In the genomic region with DNA sequence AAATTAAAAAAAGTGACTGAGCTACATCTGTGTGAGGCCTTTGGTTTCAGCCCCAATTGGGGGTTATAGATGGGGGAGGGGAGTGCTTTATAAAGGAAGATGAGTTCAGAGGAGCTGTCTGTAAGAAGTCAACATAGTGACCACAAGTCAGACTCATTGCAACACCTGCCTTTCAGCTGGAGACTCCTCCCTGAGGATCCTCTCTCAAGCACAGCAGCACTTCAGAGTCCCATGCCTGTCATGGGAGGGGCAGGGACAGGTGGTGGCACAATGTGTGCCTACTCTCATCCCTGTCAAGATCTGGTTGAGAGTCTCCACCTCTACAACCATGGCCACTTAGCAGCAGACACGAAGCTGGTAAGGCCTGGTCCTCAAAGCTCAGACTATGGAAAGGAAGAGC, we compare ENCODE assay signal across 15 mouse cellular contexts. TPM values are rescaled to one million over a fixed set of nuclear protein-coding genes. Genes with fewer than 3 reads are reported as not detected.
DNase-seq lines count a peak whose midpoint lies in the region; ATAC-seq lines count a peak whose summit lies in the region.
"Had no signal": no experiment of that assay in that cellular context is flagged by ENCODE, and none has a peak within 500 bp of the region (broad histone marks: within the 10 kb centered on the region; RNA-seq: fewer than 3 reads in every experiment).

No protein-coding gene starts in this region.

- ATAC-seq in lung, embryonic 15.5 days (ENCODE audit: borderline replicate concordance, extremely low read depth, low FRiP score, low TSS enrichment): peak; percentile 29; the same call in 1 of the 2 replicates
- ATAC-seq in midbrain, embryonic 13.5 days: no peak
- ATAC-seq: hindbrain, postnatal 0 days; midbrain, embryonic 16.5 days had no signal

- no peak overlapping the region for H3K27ac ChIP-seq in lung, embryonic 15.5 days
- H3K27ac ChIP-seq in midbrain, embryonic 13.5 days: no peak overlapping the region
- H3K27ac ChIP-seq: hindbrain, postnatal 0 days had no signal

- H3K4me2 ChIP-seq in lung, embryonic 15.5 days: no peak overlapping the region
- H3K4me2 ChIP-seq in midbrain, embryonic 13.5 days (replicated peaks): no peak overlapping the region
- H3K4me2 ChIP-seq: lung, embryonic 14.5 days had no signal

- H3K9me3 ChIP-seq in lung, embryonic 15.5 days: no peaks in the 10 kb centered on the region
- H3K9me3 ChIP-seq in megakaryocyte, embryonic 14.5 days: no peaks in the 10 kb centered on the region
- H3K9me3 ChIP-seq in midbrain, embryonic 13.5 days: no peaks in the 10 kb centered on the region

- peaks cover 7% of the 10 kb centered on the region for H3K4me1 ChIP-seq in lung, embryonic 15.5 days
- peaks cover 86% of the 10 kb centered on the region for H3K4me1 ChIP-seq in megakaryocyte, embryonic 14.5 days
- H3K4me1 ChIP-seq in midbrain, embryonic 13.5 days (replicated peaks): no peaks in the 10 kb centered on the region

- no peaks in the 10 kb centered on the region for H3K36me3 ChIP-seq in lung, embryonic 15.5 days
- H3K36me3 ChIP-seq in megakaryocyte, embryonic 14.5 days (replicated peaks; ENCODE audit: low read length): peaks cover 14% of the 10 kb centered on the region
- no peaks in the 10 kb centered on the region for H3K36me3 ChIP-seq in midbrain, embryonic 13.5 days

- no peak overlapping the region for H3K4me3 ChIP-seq in lung, embryonic 15.5 days
- H3K4me3 ChIP-seq in megakaryocyte, embryonic 14.5 days (replicated peaks): peak overlapping the region; percentile 66
- no peak overlapping the region for H3K4me3 ChIP-seq in midbrain, embryonic 13.5 days (replicated peaks)

- H3K27me3 ChIP-seq in lung, embryonic 15.5 days: no peaks in the 10 kb centered on the region
- H3K27me3 ChIP-seq in megakaryocyte, embryonic 14.5 days (replicated peaks): no peaks in the 10 kb centered on the region
- H3K27me3 ChIP-seq in midbrain, embryonic 13.5 days: no peaks in the 10 kb centered on the region

- no peak overlapping the region for H3K9ac ChIP-seq in lung, embryonic 15.5 days
- H3K9ac ChIP-seq in midbrain, embryonic 13.5 days (replicated peaks): no peak overlapping the region
- H3K9ac ChIP-seq: lung, embryonic 14.5 days had no signal

- no peak for DNase-seq in lung, postnatal 10 days
- peak; percentile 39 to 49 for DNase-seq in CD8-positive naive resting alpha-beta T cell, adult 2 months (ENCODE audit: low read depth in 2 of 2, low spot score in 2 of 2)
- DNase-seq in thymus, postnatal 0 days (ENCODE audit: low spot score): peak; percentile 58
- no peak for DNase-seq in right cerebral cortex, postnatal 25 days
- no peak for DNase-seq in urinary bladder, postnatal 10 days (ENCODE audit: low spot score)
- DNase-seq: adrenal gland, postnatal 14 days; heart, adult 11 months; heart, postnatal 10 days; lung, embryonic 14.5 days; spleen, adult 18-20 months had no signal

- 69% methylated on average over 1 of the region's 1 CpGs for WGBS in lung, embryonic 15.5 days
- 89% methylated on average over 1 of the region's 1 CpGs for WGBS in midbrain, embryonic 13.5 days

RNA-seq across cellular contexts. Expression of gene Ostf1, which starts 11.9 kb away (rescaled TPM):
- 102 and 103 TPM in 2 replicates for polyA plus RNA-seq in lung, embryonic 15.5 days (2015; fragmentation: Nextera tagmentation; extraction: Ambion mirVana)
- 422 and 727 TPM in 2 replicates for polyA plus RNA-seq in megakaryocyte, embryonic 14.5 days (2012; ENCODE audit: insufficient read depth, low replicate concordance)
- 129 and 132 TPM in 2 replicates for polyA plus RNA-seq in thymus, postnatal 0 days (2015; fragmentation: Nextera tagmentation; extraction: Ambion mirVana)
- 34.6 and 34.7 TPM in 2 replicates for polyA plus RNA-seq in midbrain, embryonic 13.5 days (2015; fragmentation: Nextera tagmentation; extraction: Ambion mirVana)

RNA-seq across cellular contexts. Expression of gene Nmrk1, which starts 12.1 kb away (rescaled TPM):
- polyA plus RNA-seq in lung, embryonic 15.5 days (2015; fragmentation: Nextera tagmentation; extraction: Ambion mirVana): 8.8 and 11.0 TPM in 2 replicates
- 0.96 and 1.5 TPM in 2 replicates for polyA plus RNA-seq in megakaryocyte, embryonic 14.5 days (2012; ENCODE audit: insufficient read depth, low replicate concordance)
- 6.3 and 8.4 TPM in 2 replicates for polyA plus RNA-seq in thymus, postnatal 0 days (2015; fragmentation: Nextera tagmentation; extraction: Ambion mirVana)
- 5.0 and 5.6 TPM in 2 replicates for polyA plus RNA-seq in midbrain, embryonic 13.5 days (2015; fragmentation: Nextera tagmentation; extraction: Ambion mirVana)

RNA-seq across cellular contexts. Expression of gene Carnmt1, which starts 50.9 kb away (rescaled TPM):
- 28.0 and 29.2 TPM in 2 replicates for polyA plus RNA-seq in lung, embryonic 15.5 days (2015; fragmentation: Nextera tagmentation; extraction: Ambion mirVana)
- 8.3 and 8.8 TPM in 2 replicates for polyA plus RNA-seq in megakaryocyte, embryonic 14.5 days (2012; ENCODE audit: insufficient read depth, low replicate concordance)
- 28.8 and 30.1 TPM in 2 replicates for polyA plus RNA-seq in thymus, postnatal 0 days (2015; fragmentation: Nextera tagmentation; extraction: Ambion mirVana)
- polyA plus RNA-seq in midbrain, embryonic 13.5 days (2015; fragmentation: Nextera tagmentation; extraction: Ambion mirVana): 13.2 and 14.7 TPM in 2 replicates

Comparison
In these comparisons a context has a peak if more than half of its experiments do, and no peak if none do; other contexts are left out.
1. DNase-seq: peak in CD8-positive naive resting alpha-beta T cell, adult 2 months (2 of 2) and thymus, postnatal 0 days (single experiment); none in lung, postnatal 10 days (single experiment), right cerebral cortex, postnatal 25 days (single experiment) and urinary bladder, postnatal 10 days (single experiment).